Mouse (Mus musculus) bone marrow macrophage, adult 2 months (primary cell): ENCODE data around the gene Thada.

Source experiments
- CTCF ChIP-seq: IDR thresholded peaks from 2 replicates; pipeline ENCODE4 v1.5.1; 2012; ENCODE audit warnings: low read depth, mild to moderate bottlenecking, low read length, moderate library complexity
- POLR2A ChIP-seq: IDR thresholded peaks from 2 replicates; pipeline ENCODE4 v1.6.1; 2012; ENCODE audit warnings: mild to moderate bottlenecking, low read depth, low read length, borderline replicate concordance

GRCm38 (mm10) chr17:84510355-84510754, 44.4 kb upstream of the Thada start:
- TF ChIP-seq CTCF: no peak
- no peak for TF ChIP-seq POLR2A
